Mouse (Mus musculus): ENCODE data around the gene Elf2. TPM values are rescaled to one million over a fixed set of nuclear protein-coding genes. Genes with fewer than 3 reads are reported as not detected.

Gene Elf2
- polyA plus RNA-seq, 1 experiment, result 21.2 TPM

DNA sequence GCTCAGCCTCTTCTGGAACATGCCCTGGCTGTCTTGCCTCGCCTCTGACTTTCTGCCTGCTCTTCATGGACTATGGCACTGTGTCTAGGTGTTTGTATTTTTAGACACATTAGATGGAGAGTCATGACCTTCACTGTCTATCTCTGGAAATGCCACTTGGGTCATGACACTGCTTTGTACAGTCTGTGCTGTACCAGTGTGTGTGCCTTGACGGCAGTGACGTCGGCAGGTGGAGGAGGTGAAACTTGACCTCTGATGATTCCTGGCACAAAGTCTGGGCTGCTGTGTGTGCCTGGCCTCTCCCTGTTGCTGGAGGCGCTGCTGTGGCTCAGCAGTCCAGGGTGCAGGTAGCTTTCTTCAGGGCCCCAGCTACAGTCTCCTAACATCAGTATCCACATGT, 107.0 kb downstream of the Elf2 start:
- H3K4me1 ChIP-seq (ENCODE audit: control insufficient read depth, insufficient read depth, insufficient read length, low read length), result peaks cover 16% of the 10 kb centered on the region; the same call in 1 of the 2 replicates
- peak overlapping the region; percentile 96 for H3K27ac ChIP-seq (ENCODE audit: insufficient read depth, low read depth, low read length)
- H3K27me3 ChIP-seq (ENCODE audit: control insufficient read depth, insufficient read depth, low read length), result no peaks in the 10 kb centered on the region
- no peak overlapping the region for H3K4me3 ChIP-seq (ENCODE audit: low read depth, low read length)
- no peak for TF ChIP-seq CTCF (IDR thresholded peaks at IDR 0.05; ENCODE audit: extremely low read depth, insufficient read length, insufficient replicate concordance, low read depth, low read length)
- no peak for TF ChIP-seq POLR2A (IDR thresholded peaks at IDR 0.05; ENCODE audit: low read depth, low read length)
- 0 out of 2 replicates have a peak, but pooled peaks cover 2% of the 10 kb centered on the region for H3K36me3 ChIP-seq (ENCODE audit: control insufficient read depth, insufficient read depth, low read length)
- 20% methylated on average over 5 of the region's 5 CpGs for WGBS

DNA sequence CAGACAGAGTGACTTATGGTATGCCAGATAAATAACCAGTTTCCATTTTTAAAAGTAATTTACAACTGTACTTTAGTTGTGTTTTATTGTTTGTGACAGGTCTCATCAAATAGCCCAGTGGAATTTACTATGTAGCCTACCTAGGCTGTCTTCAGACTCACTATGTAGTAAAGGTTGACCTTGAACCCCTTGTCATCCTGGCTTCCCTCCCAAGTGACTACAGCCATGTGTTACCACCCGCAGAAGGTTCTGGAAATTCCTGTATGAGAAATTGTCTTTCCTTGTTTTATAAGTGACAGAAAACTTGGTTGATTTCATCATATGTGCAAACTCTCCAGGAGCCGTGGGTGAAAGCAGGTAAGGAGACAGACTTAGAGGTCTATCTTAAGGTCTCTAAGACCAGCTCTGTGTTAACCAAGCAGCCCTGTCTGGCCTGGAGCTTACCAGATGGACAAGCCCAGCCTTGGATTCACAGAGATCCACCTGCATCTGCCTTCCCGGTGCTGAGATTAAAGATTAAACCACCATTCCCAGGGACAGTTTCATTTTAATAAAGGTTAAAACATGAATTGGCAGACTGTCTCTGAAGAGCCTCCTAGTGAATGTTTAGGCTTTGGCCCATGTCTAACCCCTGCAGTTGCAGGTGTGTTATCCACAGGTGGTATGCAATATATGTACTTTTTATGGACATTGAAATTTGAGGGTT, 108.1 kb downstream of the Elf2 start:
- 46% methylated on average over 3 of the region's 3 CpGs for WGBS
- Histone ChIP-seq H3K27me3 (ENCODE audit: control insufficient read depth, insufficient read depth, low read length) (no peaks in the 10 kb centered on the region), H3K27ac (ENCODE audit: insufficient read depth, low read depth, low read length) (peak overlapping the region; percentile 79)

DNA sequence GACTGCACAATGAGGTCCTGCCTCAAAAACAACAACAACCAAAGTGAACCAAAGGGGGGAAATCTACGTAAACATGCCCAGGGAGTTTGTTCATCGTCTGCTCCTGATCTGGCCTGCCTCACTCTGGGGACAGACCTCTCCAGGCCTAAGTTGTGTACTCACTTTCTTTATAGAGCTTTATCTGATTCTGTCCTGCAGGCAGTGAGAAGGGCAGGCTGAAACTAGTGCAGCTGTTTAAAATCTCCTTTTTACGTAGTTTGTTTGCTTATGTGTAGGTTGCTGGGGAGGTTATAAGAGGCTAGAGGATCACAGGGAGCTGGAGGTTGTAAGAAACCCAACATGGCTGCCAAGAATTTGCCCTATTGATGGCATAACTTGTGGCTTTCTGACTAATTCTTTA, 109.0 kb downstream of the Elf2 start:
- H3K27ac ChIP-seq (ENCODE audit: insufficient read depth, low read depth, low read length), result peak overlapping the region; percentile 78; the same call in 1 of the 2 replicates

More for the DNA sequence above, 108.1 kb downstream of the Elf2 start:
- TF ChIP-seq CTCF (IDR thresholded peaks at IDR 0.05; ENCODE audit: extremely low read depth, insufficient read length, insufficient replicate concordance, low read depth, low read length) (no peak), POLR2A (IDR thresholded peaks at IDR 0.05; ENCODE audit: low read depth, low read length) (no peak)
- H3K36me3 ChIP-seq (ENCODE audit: control insufficient read depth, insufficient read depth, low read length), result 0 out of 2 replicates have a peak, but pooled peaks cover 4% of the 10 kb centered on the region
- peaks cover 16% of the 10 kb centered on the region; the same call in 1 of the 2 replicates for H3K4me1 ChIP-seq (ENCODE audit: control insufficient read depth, insufficient read depth, insufficient read length, low read length)
- H3K4me3 ChIP-seq (ENCODE audit: low read depth, low read length), result no peak overlapping the region

DNA sequence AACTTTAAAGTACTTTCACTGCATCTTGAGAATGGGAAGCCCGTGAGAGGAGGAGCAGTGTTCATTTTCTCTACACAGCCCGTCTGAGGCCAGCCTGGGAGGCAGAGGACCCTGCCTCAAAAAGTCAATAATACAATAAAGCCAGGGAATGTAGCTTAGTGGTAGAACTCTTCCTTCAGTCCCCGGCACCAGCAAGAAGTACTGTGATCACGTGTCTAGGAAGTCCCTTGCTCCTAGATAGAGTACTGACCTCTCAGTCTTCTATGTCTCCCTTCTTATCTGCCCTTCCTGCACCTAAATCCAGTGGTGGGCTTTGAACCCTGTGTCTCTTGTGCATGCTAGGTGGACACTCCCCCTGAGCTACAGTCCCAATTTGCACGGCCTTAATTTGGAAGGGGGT, 109.6 kb downstream of the Elf2 start:
- Histone ChIP-seq H3K4me1 (ENCODE audit: control insufficient read depth, insufficient read depth, insufficient read length, low read length) (peaks cover 16% of the 10 kb centered on the region; the same call in 1 of the 2 replicates), H3K27ac (ENCODE audit: insufficient read depth, low read depth, low read length) (peak overlapping the region; percentile 78), H3K36me3 (ENCODE audit: control insufficient read depth, insufficient read depth, low read length) (0 out of 2 replicates have a peak, but pooled peaks cover 4% of the 10 kb centered on the region), H3K4me3 (ENCODE audit: low read depth, low read length) (no peak overlapping the region), H3K27me3 (ENCODE audit: control insufficient read depth, insufficient read depth, low read length) (no peaks in the 10 kb centered on the region)
- 81% methylated on average over 5 of the region's 5 CpGs for WGBS
- TF ChIP-seq POLR2A (IDR thresholded peaks at IDR 0.05; ENCODE audit: low read depth, low read length) (no peak), CTCF (IDR thresholded peaks at IDR 0.05; ENCODE audit: extremely low read depth, insufficient read length, insufficient replicate concordance, low read depth, low read length) (no peak)

More for the DNA sequence above, 109.0 kb downstream of the Elf2 start:
- peaks cover 16% of the 10 kb centered on the region; the same call in 1 of the 2 replicates for H3K4me1 ChIP-seq (ENCODE audit: control insufficient read depth, insufficient read depth, insufficient read length, low read length)
- WGBS, result 44% methylated on average over 3 of the region's 3 CpGs
- no peaks in the 10 kb centered on the region for H3K27me3 ChIP-seq (ENCODE audit: control insufficient read depth, insufficient read depth, low read length)
- TF ChIP-seq CTCF (IDR thresholded peaks at IDR 0.05; ENCODE audit: extremely low read depth, insufficient read length, insufficient replicate concordance, low read depth, low read length) (no peak), POLR2A (IDR thresholded peaks at IDR 0.05; ENCODE audit: low read depth, low read length) (no peak)
- 0 out of 2 replicates have a peak, but pooled peaks cover 4% of the 10 kb centered on the region for H3K36me3 ChIP-seq (ENCODE audit: control insufficient read depth, insufficient read depth, low read length)
- no peak overlapping the region for H3K4me3 ChIP-seq (ENCODE audit: low read depth, low read length)

DNA sequence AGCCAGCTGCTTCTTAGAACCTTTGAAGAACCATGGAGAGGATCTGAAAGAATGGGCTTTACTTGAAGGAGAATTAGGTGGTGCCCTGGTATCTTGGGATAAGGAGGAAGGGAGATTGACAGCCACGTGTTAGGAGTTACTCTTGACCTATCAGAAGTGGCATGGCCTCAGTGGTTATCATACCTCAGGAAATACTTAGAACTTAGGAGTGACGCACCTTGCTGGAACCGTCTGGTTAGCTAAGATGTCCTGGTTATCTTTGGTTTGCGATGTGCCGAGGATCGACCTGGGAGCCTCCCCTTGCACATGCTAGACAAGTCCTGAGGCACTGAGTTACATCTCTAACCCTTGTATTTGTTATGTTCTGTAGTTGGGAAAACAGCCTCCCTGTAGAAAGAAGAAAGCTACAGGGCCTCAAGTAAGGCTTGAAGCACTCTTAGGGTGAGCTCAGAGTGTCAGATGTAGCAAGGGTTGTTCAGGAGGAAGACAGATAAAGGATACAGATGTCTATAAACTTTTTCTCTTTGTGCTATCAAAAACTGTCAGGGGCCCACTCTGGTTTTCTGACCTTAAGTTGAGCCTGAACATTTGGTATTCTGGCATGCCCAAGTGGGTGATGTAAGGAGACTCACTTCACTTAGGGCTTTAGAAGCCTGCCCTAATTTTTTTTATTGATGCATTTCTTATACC, 110.2 kb downstream of the Elf2 start:
- Histone ChIP-seq H3K36me3 (ENCODE audit: control insufficient read depth, insufficient read depth, low read length) (0 out of 2 replicates have a peak, but pooled peaks cover 4% of the 10 kb centered on the region), H3K4me3 (ENCODE audit: low read depth, low read length) (no peak overlapping the region), H3K4me1 (ENCODE audit: control insufficient read depth, insufficient read depth, insufficient read length, low read length) (peaks cover 16% of the 10 kb centered on the region; the same call in 1 of the 2 replicates), H3K27me3 (ENCODE audit: control insufficient read depth, insufficient read depth, low read length) (no peaks in the 10 kb centered on the region), H3K27ac (ENCODE audit: insufficient read depth, low read depth, low read length) (0 out of 2 replicates have a peak overlapping the region, but pooled peaks have one; percentile 19)
- TF ChIP-seq POLR2A (IDR thresholded peaks at IDR 0.05; ENCODE audit: low read depth, low read length) (no peak), CTCF (IDR thresholded peaks at IDR 0.05; ENCODE audit: extremely low read depth, insufficient read length, insufficient replicate concordance, low read depth, low read length) (no peak)
- WGBS, result 86% methylated on average over 6 of the region's 6 CpGs

- H3K36me3 ChIP-seq (ENCODE audit: control insufficient read depth, insufficient read depth, low read length), result 0 out of 2 replicates have a peak, but pooled peaks cover 4% of the 10 kb centered on the region
- TF ChIP-seq POLR2A (IDR thresholded peaks at IDR 0.05; ENCODE audit: low read depth, low read length) (no peak), CTCF (IDR thresholded peaks at IDR 0.05; ENCODE audit: extremely low read depth, insufficient read length, insufficient replicate concordance, low read depth, low read length) (no peak)
- no peak overlapping the region for H3K27ac ChIP-seq (ENCODE audit: insufficient read depth, low read depth, low read length)
- no peaks in the 10 kb centered on the region for H3K27me3 ChIP-seq (ENCODE audit: control insufficient read depth, insufficient read depth, low read length)
- peaks cover 14% of the 10 kb centered on the region; the same call in 1 of the 2 replicates for H3K4me1 ChIP-seq (ENCODE audit: control insufficient read depth, insufficient read depth, insufficient read length, low read length)
- no peak overlapping the region for H3K4me3 ChIP-seq (ENCODE audit: low read depth, low read length)
- WGBS, result 70% methylated on average over 3 of the region's 3 CpGs
Observed at GRCm38 (mm10) chr3:51229226-51229625, 111.2 kb downstream of the Elf2 start.

GRCm38 (mm10) chr3:51228821-51229205, 111.7 kb downstream of the Elf2 start:
- Histone ChIP-seq H3K36me3 (ENCODE audit: control insufficient read depth, insufficient read depth, low read length) (0 out of 2 replicates have a peak, but pooled peaks cover 4% of the 10 kb centered on the region), H3K27me3 (ENCODE audit: control insufficient read depth, insufficient read depth, low read length) (no peaks in the 10 kb centered on the region), H3K4me3 (ENCODE audit: low read depth, low read length) (no peak overlapping the region), H3K27ac (ENCODE audit: insufficient read depth, low read depth, low read length) (no peak overlapping the region), H3K4me1 (ENCODE audit: control insufficient read depth, insufficient read depth, insufficient read length, low read length) (peaks cover 13% of the 10 kb centered on the region; the same call in 1 of the 2 replicates)
- WGBS, result 84% methylated on average over 9 of the region's 9 CpGs
- no peak for TF ChIP-seq POLR2A (IDR thresholded peaks at IDR 0.05; ENCODE audit: low read depth, low read length)
- TF ChIP-seq CTCF (IDR thresholded peaks at IDR 0.05; ENCODE audit: extremely low read depth, insufficient read length, insufficient replicate concordance, low read depth, low read length), result no peak
